Mouse (Mus musculus) limb, embryonic 10.5 days (tissue): ENCODE data around the gene Gstt4. TPM values are rescaled to one million over a fixed set of nuclear protein-coding genes. Genes with fewer than 3 reads are reported as not detected.
A peak's percentile ranks its signal among the peaks of the same experiment; 100 is the strongest.
"Not testable (repeated sequence)": the region's sequence is repeated elsewhere in the genome, so short reads cannot be mapped to it uniquely, and the experiment has no call there.

Source experiments
- DNase-seq: peaks from one replicate; pipeline ENCODE4 v3.0.0-alpha.2; 2017; ENCODE audit warnings: low spot score
- H3K27ac ChIP-seq: fragments of 300-500 bp; sonication (generic); 2 replicates; pipeline ENCODE4 v1.5.1; 2016; ENCODE audit warnings: mild to moderate bottlenecking
- H3K27me3 ChIP-seq: fragments of 300-500 bp; sonication (generic); 2 replicates; pipeline ENCODE4 v1.6.1; 2016; ENCODE audit warnings: low read depth, mild to moderate bottlenecking; ENCODE audit not compliant: poor library complexity, severe bottlenecking
- H3K36me3 ChIP-seq: fragments of 300-500 bp; sonication (generic); 2 replicates; pipeline ENCODE4 v1.6.1; 2016; ENCODE audit warnings: mild to moderate bottlenecking, moderate library complexity
- H3K4me1 ChIP-seq: fragments of 300-500 bp; sonication (generic); 2 replicates; pipeline ENCODE4 v1.6.1; 2016
- H3K4me3 ChIP-seq: fragments of 300-500 bp; sonication (generic); 2 replicates; pipeline ENCODE4 v1.5.1; 2016; ENCODE audit warnings: mild to moderate bottlenecking, moderate library complexity
- H3K9me3 ChIP-seq: fragments of 300-500 bp; sonication (generic); replicated peaks from 2 replicates; pipeline ENCODE4 v1.6.1; 2016; ENCODE audit warnings: mild to moderate bottlenecking
- WGBS: fragments of 180-500 bp; shearing (Covaris S2); methylation state at CpG from one replicate; pipeline ENCODE4 v1.1.7; 2016; 5-methylcytosine and 5-hydroxymethylcytosine counted together
- polyA plus RNA-seq: library from polyadenylated mRNA; unstranded; fragments of >200 nt; fragmentation: Nextera tagmentation; extraction: Ambion mirVana; gene quantifications from 2 replicates; pipeline ENCODE4 v1.2.1, GENCODE M21; 2016

Gene Gstt4
- polyA plus RNA-seq, 1 experiment from 2014 or later: not detected

DNA sequence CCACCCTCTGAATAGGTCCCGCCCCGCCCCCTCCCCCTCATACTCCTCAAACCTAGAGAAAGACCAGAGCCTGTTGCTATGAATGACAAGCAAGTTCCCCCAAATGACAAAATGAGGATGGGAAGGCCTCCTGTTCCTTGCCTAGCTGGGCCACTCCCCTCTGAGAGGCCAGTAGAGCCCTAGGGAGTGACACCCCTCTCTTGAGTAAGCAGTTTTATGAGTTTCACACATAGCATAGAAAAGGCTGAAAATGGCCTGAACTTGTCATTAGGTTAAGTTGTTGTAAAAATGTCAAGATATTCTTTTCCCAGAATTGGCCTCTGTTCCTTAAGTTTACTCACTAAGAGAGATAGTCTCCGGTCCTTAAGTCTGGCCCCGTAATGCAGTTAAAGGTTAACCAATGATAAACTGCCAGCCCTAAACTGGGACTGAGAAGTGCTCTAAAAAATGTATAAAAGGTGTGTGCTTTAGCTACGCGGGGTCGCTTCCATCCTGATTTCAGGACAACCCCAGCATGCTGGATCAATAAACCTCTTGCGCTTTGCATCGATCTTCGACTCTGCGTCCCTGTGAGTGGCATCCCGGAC lies 30.3 kb upstream of the Gstt4 start:
- Histone ChIP-seq H3K27me3 (0 out of 2 replicates have a peak, but pooled peaks cover 5% of the 10 kb centered on the region), H3K9me3 (no peaks in the 10 kb centered on the region), H3K4me3 (no peak overlapping the region), H3K27ac (no peak overlapping the region), H3K36me3 (peaks cover 19% of the 10 kb centered on the region), H3K4me1 (peaks cover 13% of the 10 kb centered on the region)
- WGBS: 96% methylated on average over 12 of the region's 12 CpGs
- DNase-seq: no peak

DNA sequence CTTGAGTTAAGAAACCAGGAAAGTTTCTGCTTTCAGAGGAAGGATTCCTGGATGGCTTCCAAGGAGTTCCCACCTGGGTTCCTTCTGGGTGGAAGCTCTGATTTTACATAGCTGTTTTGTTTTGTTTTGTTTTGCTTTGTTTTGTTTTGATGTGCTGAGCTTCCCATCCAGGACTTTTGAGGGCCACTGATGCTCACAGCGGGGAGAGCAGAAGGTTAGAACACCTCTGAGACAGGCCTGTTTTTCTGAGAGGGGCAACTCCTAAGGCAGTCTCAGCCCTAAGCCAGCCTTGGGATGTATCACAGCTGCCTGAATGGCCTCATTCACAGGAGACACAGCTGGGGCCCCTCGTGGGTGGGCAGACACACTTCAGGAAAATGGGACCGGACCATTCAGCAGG lies 29.3 kb upstream of the Gstt4 start:
- Histone ChIP-seq H3K36me3 (peaks cover 10% of the 10 kb centered on the region), H3K27me3 (0 out of 2 replicates have a peak, but pooled peaks cover 5% of the 10 kb centered on the region), H3K27ac (no peak overlapping the region), H3K9me3 (no peaks in the 10 kb centered on the region), H3K4me1 (peaks cover 11% of the 10 kb centered on the region), H3K4me3 (no peak overlapping the region)
- no peak for DNase-seq
- 42% methylated on average over 3 of the region's 3 CpGs for WGBS

DNA sequence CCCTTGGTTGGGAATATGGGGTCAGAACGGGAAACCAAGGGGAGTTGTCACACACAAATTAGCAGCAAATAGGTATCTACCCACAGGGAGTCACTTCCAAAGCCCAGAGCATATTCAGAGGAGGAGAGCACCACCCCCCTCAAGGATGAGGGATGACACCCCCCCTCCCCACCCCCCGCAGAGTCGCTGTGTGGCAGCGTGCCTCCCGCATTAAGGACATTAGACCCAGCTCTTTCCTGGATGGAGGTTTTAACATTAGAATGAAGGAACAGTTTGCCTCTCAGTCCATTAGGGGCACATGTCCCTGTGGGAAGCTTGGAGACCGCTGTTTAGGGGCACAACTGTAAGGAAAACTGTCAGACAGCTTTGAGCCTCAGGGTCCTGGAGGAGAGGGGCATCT lies 28.7 kb upstream of the Gstt4 start:
- no peak for DNase-seq
- H3K36me3 ChIP-seq: peaks cover 4% of the 10 kb centered on the region
- no peak overlapping the region for H3K27ac ChIP-seq
- H3K27me3 ChIP-seq: 0 out of 2 replicates have a peak, but pooled peaks cover 5% of the 10 kb centered on the region
- no peak overlapping the region for H3K4me3 ChIP-seq
- no peaks in the 10 kb centered on the region for H3K9me3 ChIP-seq
- peaks cover 16% of the 10 kb centered on the region for H3K4me1 ChIP-seq
- 7% methylated on average over 6 of the region's 6 CpGs for WGBS

DNA sequence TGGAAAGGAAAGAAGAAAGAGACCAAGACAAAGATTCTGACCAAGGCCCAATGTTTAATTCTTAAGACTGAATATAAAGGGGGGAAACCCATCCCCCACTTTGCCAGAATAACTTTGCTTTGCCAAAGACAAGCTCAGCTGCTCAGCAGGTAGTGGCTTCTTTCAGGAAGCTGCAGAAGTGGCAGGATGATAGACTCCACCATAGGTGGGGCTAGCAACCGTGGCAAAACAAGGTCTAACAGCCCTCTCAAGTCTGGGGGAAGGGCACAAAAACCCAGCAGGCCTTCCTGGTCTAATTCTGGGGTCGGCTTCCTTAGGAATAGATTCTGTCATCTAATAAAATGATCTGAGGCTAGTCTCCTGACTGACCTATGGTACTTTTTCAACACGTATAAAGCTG lies 26.0 kb upstream of the Gstt4 start:
- DNase-seq: no peak
- WGBS: 26% methylated on average over 3 of the region's 3 CpGs
- H3K27ac ChIP-seq: no peak overlapping the region
- H3K27me3 ChIP-seq: 0 out of 2 replicates have a peak, but pooled peaks cover 5% of the 10 kb centered on the region
- no peaks in the 10 kb centered on the region for H3K9me3 ChIP-seq
- H3K4me1 ChIP-seq: peaks cover 16% of the 10 kb centered on the region
- no peaks in the 10 kb centered on the region for H3K36me3 ChIP-seq
- H3K4me3 ChIP-seq: no peak overlapping the region

DNA sequence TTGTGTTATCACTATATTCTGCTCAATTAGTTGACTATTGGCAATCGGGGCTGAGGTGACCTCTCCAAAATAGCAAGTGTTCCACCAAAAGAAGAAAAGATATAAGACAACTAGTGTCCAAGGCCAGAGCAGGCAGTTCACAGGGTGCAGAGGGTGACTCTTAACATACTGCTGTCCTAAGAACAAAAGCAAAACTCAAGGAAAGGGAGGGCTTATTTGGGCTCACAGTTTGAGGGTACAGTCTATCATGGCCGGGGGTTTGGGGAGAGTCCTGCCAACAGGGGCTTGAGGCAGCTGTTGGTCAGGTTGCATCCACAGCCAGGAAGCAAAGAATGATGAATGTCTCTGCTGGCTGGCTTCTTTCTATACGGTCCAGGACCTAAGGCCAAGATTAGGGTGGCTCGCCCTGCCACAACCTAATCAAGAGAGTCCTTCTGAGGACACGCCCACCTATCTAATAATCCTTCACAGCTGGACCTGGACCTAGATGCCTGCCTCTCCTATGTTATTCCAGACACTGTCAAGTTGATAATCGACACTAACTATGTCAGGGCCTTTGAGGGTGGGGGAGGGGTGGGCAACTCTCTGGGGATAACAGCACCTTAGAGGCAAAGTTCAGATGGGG lies 23.1 kb upstream of the Gstt4 start:
- no peak for DNase-seq
- Histone ChIP-seq H3K4me1 (peaks cover 5% of the 10 kb centered on the region; the same call in 1 of the 2 replicates), H3K9me3 (no peaks in the 10 kb centered on the region), H3K4me3 (no peak overlapping the region), H3K27ac (no peak overlapping the region), H3K36me3 (no peaks in the 10 kb centered on the region), H3K27me3 (no peaks in the 10 kb centered on the region)
- 83% methylated on average over 6 of the region's 6 CpGs for WGBS

DNA sequence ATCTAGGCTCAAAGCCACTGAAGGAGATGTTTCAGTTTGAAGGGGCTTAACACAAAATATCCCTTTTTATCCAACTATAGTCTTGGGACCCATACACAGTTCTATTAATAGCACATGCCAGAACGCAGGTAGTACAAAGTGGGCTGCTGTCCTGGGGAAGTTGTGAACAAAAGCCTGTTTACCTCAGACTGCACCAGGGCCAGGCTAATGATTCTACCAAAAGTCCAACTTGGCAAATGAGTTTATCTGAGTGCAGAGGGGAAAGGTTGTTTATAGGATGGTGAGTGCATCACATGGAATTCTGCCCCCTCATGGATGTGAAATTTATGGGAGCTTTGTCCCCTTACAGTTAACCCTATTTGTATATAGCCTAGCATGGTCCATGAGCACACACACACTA lies 22.5 kb upstream of the Gstt4 start:
- DNase-seq: no peak
- no peaks in the 10 kb centered on the region for H3K9me3 ChIP-seq
- H3K27ac ChIP-seq: no peak overlapping the region
- H3K4me3 ChIP-seq: no peak overlapping the region
- no peaks in the 10 kb centered on the region for H3K27me3 ChIP-seq
- H3K4me1 ChIP-seq: peaks cover 5% of the 10 kb centered on the region; the same call in 1 of the 2 replicates
- H3K36me3 ChIP-seq: no peaks in the 10 kb centered on the region
- WGBS: 92% methylated on average over 1 of the region's 1 CpGs

DNA sequence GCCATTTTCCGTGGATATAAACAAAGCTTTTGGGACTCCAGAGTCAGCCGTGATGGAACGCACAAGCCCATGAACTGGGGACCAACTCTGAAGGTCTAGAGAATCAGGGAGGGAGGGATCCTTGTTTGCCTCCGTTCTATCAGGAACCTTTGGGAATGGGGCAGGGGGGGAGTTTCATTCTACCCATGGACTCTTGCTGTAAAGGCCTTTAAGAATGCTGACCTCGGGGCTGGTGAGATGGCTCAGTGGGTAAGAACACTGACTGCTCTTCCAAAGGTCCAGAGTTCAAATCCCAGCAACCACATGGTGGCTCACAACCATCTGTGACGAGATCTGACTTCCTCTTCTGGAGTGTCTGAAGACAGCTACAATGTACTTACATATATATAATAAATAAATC lies 21.6 kb upstream of the Gstt4 start:
- WGBS: 80% methylated on average over 6 of the region's 6 CpGs
- not testable (repeated sequence) for H3K36me3 ChIP-seq, H3K27me3 ChIP-seq, H3K4me3 ChIP-seq, H3K27ac ChIP-seq, DNase-seq, H3K9me3 ChIP-seq, H3K4me1 ChIP-seq

DNA sequence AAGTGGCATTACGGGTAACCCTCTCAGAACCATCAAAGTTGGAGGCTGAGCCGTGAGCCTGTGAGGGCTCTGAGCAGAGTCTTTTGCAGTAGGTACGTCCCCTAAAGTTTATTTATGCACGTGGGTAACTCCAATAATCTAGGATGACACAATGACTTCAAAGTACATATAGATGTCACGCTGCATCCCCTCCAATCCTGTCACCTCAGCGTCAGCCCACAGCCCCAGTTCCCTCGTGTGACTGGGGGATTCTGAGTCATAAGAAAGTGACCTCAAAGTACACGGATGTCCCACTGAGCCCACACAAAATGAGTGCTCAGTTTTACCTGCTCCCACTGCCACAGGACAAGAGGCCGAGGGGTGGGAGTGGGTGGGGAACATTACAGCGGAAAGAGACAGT lies 16.7 kb upstream of the Gstt4 start:
- no peak for DNase-seq
- H3K36me3 ChIP-seq: no peaks in the 10 kb centered on the region
- H3K9me3 ChIP-seq: no peaks in the 10 kb centered on the region
- H3K4me3 ChIP-seq: no peak overlapping the region
- peaks cover 43% of the 10 kb centered on the region for H3K4me1 ChIP-seq
- WGBS: 85% methylated on average over 10 of the region's 10 CpGs
- peaks cover 7% of the 10 kb centered on the region for H3K27me3 ChIP-seq
- no peak overlapping the region for H3K27ac ChIP-seq

DNA sequence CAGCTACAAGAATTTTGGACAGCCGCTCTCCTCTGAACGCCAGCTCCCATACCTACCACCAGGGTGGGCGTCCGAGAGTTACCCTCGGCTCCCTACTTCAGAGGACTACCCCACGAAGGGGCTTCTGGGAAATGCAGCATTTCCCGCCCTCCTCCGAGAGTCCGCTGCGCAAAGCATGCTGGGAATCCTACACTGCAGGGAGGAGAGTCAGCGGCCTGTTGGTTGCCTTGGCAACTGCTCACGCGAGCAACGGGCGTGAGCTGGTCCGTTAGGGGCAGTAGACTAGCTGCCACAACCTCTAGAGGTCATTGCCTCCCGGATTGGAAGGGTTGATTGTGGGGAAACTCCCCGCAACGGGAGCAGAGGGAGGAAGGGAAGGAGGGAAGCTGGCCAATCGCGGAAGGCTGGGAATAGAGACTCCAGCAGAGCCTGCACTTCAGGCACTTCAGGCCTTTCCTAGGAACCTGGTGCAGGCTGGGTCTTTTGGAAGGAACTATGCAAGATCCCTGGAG lies 15.0 kb upstream of the Gstt4 start, which contains the start of gene Gstt2:
Gene Gstt2 (minus strand): TSS at position 177 of the 512 bp plus-strand sequence.
- Histone ChIP-seq H3K9me3 (no peaks in the 10 kb centered on the region), H3K27ac (peak within 1 kb of the TSS; percentile 85), H3K36me3 (no peaks in the 10 kb centered on the region), H3K4me1 (peaks cover 52% of the 10 kb centered on the region), H3K27me3 (peaks cover 25% of the 10 kb centered on the region), H3K4me3 (peak within 1 kb of the TSS; percentile 48)
- DNase-seq: peak; percentile 94
- under 1% methylated on average over 21 of the region's 21 CpGs for WGBS

DNA sequence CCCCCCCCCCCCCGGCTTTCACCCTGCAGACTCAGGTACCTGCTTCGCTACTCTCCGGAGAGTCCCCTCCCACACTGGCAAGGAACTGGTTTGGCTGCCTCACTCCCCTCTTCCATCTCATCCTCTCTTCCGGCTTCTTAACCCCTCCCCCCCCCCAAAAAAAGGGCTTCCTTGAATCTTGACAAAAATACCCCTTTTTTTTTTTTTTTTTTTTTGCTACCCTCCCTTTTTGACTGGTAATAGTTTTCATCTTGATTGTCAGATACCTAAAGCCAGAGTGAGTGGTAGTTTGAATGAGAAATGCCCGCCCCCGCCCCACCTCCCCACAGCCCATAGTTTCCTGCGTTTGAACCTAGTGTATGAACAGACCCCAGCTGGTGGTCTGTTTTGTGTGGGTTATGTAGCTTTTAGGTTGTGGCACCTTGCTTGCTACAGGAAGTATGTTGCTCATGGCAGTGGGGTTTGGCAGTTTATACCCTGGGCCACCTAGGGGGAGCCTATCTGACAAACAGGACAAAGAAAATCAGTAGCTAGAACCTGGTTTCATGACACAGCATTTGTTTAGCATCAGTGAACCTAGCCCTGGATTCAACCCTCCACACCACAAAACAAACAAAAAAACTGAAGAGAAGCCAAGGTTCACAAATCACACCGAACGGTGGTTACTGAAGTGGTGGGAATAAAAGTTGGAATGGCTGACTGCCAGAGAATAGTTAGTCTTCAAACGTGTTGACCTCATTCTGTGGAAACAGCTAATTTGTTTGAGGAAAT lies 13.6 kb upstream of the Gstt4 start:
- Histone ChIP-seq H3K27ac (peak overlapping the region; percentile 72), H3K4me3 (peak overlapping the region; percentile 49), H3K27me3 (peaks cover 30% of the 10 kb centered on the region), H3K4me1 (peaks cover 52% of the 10 kb centered on the region), H3K36me3 (no peaks in the 10 kb centered on the region), H3K9me3 (no peaks in the 10 kb centered on the region)
- no peak for DNase-seq
- 21% methylated on average over 9 of the region's 10 CpGs for WGBS

DNA sequence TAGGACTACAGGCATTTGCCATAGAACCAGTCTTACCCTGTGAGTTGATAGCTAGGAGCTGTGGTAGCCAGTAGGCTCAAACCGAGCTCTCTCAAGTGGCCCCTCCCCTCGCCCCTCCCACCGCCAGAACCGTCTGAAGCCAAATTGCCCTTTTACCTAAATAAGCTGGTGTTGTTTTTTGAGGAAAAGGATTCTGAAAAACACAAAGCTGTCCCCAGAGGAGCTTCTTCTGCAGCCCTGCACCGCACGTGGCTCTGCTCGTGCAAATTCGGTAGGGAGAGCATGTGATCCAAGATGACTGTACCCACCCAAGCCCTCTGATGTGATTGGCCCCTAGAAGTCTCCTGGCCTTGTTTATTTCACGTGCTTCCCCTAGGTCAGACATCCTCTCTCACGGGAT lies 13.0 kb upstream of the Gstt4 start:
- H3K27ac ChIP-seq: peak overlapping the region; percentile 72
- H3K27me3 ChIP-seq: peaks cover 30% of the 10 kb centered on the region
- DNase-seq: peak; percentile 69
- H3K9me3 ChIP-seq: no peaks in the 10 kb centered on the region
- peaks cover 52% of the 10 kb centered on the region for H3K4me1 ChIP-seq
- 2% methylated on average over 10 of the region's 10 CpGs for WGBS
- H3K4me3 ChIP-seq: peak overlapping the region; percentile 49
- H3K36me3 ChIP-seq: no peaks in the 10 kb centered on the region

DNA sequence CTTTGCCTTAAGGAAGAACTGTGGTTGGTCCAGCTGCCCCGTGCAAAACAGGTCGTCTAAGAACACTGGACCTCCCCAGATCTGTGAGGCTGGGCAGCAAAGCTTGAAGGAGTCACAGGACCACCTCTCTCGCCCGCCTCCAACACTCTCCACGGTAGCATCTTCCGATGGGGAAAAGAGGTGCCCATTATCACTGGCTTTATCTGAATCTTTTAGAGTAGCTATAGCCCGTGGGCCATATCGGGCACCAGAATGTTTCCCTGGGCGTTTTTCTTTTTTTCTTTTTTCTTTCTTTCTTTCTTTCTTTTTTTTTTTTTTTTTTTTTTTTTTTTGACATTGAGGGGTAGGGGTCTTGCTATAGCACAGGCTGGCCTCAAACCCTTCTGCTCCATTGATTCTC lies 12.4 kb upstream of the Gstt4 start:
- 10% methylated on average over 9 of the region's 9 CpGs for WGBS
- H3K36me3 ChIP-seq: no peaks in the 10 kb centered on the region
- H3K27me3 ChIP-seq: peaks cover 30% of the 10 kb centered on the region
- H3K4me3 ChIP-seq: peak overlapping the region; percentile 49
- DNase-seq: no peak
- no peaks in the 10 kb centered on the region for H3K9me3 ChIP-seq
- H3K27ac ChIP-seq: peak overlapping the region; percentile 74
- H3K4me1 ChIP-seq: peaks cover 54% of the 10 kb centered on the region

DNA sequence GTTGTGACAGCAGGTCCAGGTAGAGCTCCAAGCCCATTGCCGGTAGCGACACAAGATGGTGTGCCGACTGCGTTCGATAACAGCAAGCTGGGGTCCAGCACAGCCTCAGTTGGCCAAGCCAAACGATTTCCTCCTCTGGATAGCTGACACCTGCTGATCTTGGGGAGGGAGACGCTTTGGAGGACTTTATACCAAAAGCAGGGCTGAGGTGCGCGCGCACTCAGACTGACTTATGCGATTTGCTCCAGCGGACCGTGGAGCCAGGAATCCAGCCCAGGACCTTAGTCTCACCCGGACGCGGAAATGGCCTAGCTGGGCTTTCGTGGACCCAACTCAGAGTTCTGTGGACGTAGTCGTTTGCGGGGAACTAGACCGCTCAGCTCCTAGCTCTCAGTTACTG lies 11.9 kb upstream of the Gstt4 start:
- WGBS: 2% methylated on average over 21 of the region's 21 CpGs
- peak; percentile 82 for DNase-seq
- Histone ChIP-seq H3K4me1 (peaks cover 54% of the 10 kb centered on the region), H3K36me3 (no peaks in the 10 kb centered on the region), H3K9me3 (no peaks in the 10 kb centered on the region), H3K27me3 (peaks cover 30% of the 10 kb centered on the region), H3K27ac (peak overlapping the region; percentile 74), H3K4me3 (peak overlapping the region; percentile 49)
